Mouse (Mus musculus): ENCODE results near the gene Nt5c3b. TPM values are rescaled to one million over a fixed set of nuclear protein-coding genes. Genes with fewer than 3 reads are reported as not detected.

Nt5c3b gene
- polyA plus RNA-seq, 1 experiment from 2014 or later = 100 TPM

- H3K4me1 ChIP-seq (ENCODE audit: control insufficient read depth, insufficient read depth, low read length) = peaks cover 10% of the 10 kb centered on the region
- no peaks in the 10 kb centered on the region for H3K36me3 ChIP-seq (ENCODE audit: control insufficient read depth, insufficient read depth, low read length)
- peak within 1 kb of the TSS; percentile 68 for H3K9ac ChIP-seq (replicated peaks; ENCODE audit: low read length)
- H3K4me2 ChIP-seq (ENCODE audit: low read length) = peak within 1 kb of the TSS; percentile 62
- peak within 1 kb of the TSS; percentile 60 for H3K4me3 ChIP-seq (replicated peaks; ENCODE audit: low read depth, low read length)
- peaks cover 19% of the 10 kb centered on the region for H3K27me3 ChIP-seq (ENCODE audit: control insufficient read depth, insufficient read depth, low read length)
- no peaks in the 10 kb centered on the region for H3K9me3 ChIP-seq (ENCODE audit: control insufficient read depth, low read length)
- peak within 1 kb of the TSS; percentile 67 for H3K27ac ChIP-seq (replicated peaks; ENCODE audit: low read depth, low read length)
- WGBS = under 1% methylated on average over 31 of the region's 31 CpGs
- ATAC-seq (ENCODE audit: low FRiP score, low TSS enrichment) (peak; percentile 33), DNase-seq (peak; percentile 51)
These were observed 26.4 kb downstream of the Nt5c3b start, which contains the start of gene Fkbp10 for GRCm38 (mm10) chr11:100414914-100415822. Gene Fkbp10 (plus strand): TSS chr11:100415697.

- DNase-seq (peak; percentile 88), ATAC-seq (ENCODE audit: low FRiP score, low TSS enrichment) (peak; percentile 82)
- Histone ChIP-seq H3K36me3 (ENCODE audit: control insufficient read depth, insufficient read depth, low read length) (0 out of 2 replicates have a peak, but pooled peaks cover 3% of the 10 kb centered on the region), H3K27ac (replicated peaks; ENCODE audit: low read depth, low read length) (peak within 1 kb of the TSS; percentile 67), H3K4me1 (ENCODE audit: control insufficient read depth, insufficient read depth, low read length) (peaks cover 10% of the 10 kb centered on the region), H3K9ac (replicated peaks; ENCODE audit: low read length) (peak within 1 kb of the TSS; percentile 68), H3K4me2 (ENCODE audit: low read length) (peak within 1 kb of the TSS; percentile 62), H3K9me3 (ENCODE audit: control insufficient read depth, low read length) (no peaks in the 10 kb centered on the region), H3K27me3 (ENCODE audit: control insufficient read depth, insufficient read depth, low read length) (peaks cover 19% of the 10 kb centered on the region), H3K4me3 (replicated peaks; ENCODE audit: low read depth, low read length) (peak within 1 kb of the TSS; percentile 60)
- WGBS = 2% methylated on average over 93 of the region's 93 CpGs
These were observed 27.3 kb downstream of the Nt5c3b start, which contains the start of gene P3h4 for GRCm38 (mm10) chr11:100414021-100414913. Gene P3h4 (minus strand): TSS chr11:100414836.

- ATAC-seq (ENCODE audit: low FRiP score, low TSS enrichment) (0 out of 2 replicates have a peak, but pooled peaks have one; percentile 11), DNase-seq (no peak)
- H3K4me2 ChIP-seq (ENCODE audit: low read length) = peak overlapping the region; percentile 62
- peaks cover 10% of the 10 kb centered on the region for H3K4me1 ChIP-seq (ENCODE audit: control insufficient read depth, insufficient read depth, low read length)
- H3K36me3 ChIP-seq (ENCODE audit: control insufficient read depth, insufficient read depth, low read length) = 0 out of 2 replicates have a peak, but pooled peaks cover 5% of the 10 kb centered on the region
- peak overlapping the region; percentile 60 for H3K4me3 ChIP-seq (replicated peaks; ENCODE audit: low read depth, low read length)
- H3K27me3 ChIP-seq (ENCODE audit: control insufficient read depth, insufficient read depth, low read length) = peaks cover 19% of the 10 kb centered on the region
- no peak overlapping the region for H3K27ac ChIP-seq (replicated peaks; ENCODE audit: low read depth, low read length)
- 79% methylated on average over 11 of the region's 11 CpGs for WGBS
- H3K9me3 ChIP-seq (ENCODE audit: control insufficient read depth, low read length) = no peaks in the 10 kb centered on the region
- H3K9ac ChIP-seq (replicated peaks; ENCODE audit: low read length) = peak overlapping the region; percentile 68; the same call in 1 of the 2 replicates
These were observed 28.1 kb downstream of the Nt5c3b start for GRCm38 (mm10) chr11:100413541-100413940.

DNA sequence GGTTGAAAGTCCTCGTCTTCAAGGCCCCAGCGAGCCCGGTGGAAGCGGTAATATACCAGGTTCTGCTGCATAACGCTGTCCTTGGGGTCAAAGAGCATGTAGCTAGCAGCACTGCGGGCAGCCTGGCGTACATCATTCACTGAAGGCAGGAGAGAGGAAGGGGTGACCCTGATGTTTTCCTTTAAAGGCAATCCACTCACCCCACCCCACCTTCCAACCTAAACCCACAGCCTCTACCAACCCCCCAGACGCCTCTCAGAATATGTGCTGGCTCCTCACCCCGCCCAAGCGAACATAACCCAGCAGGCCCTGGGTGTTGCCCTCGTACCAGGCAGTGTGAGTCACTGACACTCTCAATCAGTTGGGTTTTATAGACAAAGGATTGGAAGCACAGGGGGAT is 29.9 kb downstream of the Nt5c3b start:
- 0 out of 2 replicates have a peak, but pooled peaks cover 8% of the 10 kb centered on the region for H3K36me3 ChIP-seq (ENCODE audit: control insufficient read depth, insufficient read depth, low read length)
- H3K9me3 ChIP-seq (ENCODE audit: control insufficient read depth, low read length) = no peaks in the 10 kb centered on the region
- peaks cover 10% of the 10 kb centered on the region for H3K4me1 ChIP-seq (ENCODE audit: control insufficient read depth, insufficient read depth, low read length)
- H3K9ac ChIP-seq (replicated peaks; ENCODE audit: low read length) = no peak overlapping the region
- no peak overlapping the region for H3K4me3 ChIP-seq (replicated peaks; ENCODE audit: low read depth, low read length)
- DNase-seq (no peak), ATAC-seq (ENCODE audit: low FRiP score, low TSS enrichment) (no peak)
- WGBS = 86% methylated on average over 11 of the region's 11 CpGs
- peaks cover 19% of the 10 kb centered on the region for H3K27me3 ChIP-seq (ENCODE audit: control insufficient read depth, insufficient read depth, low read length)
- H3K4me2 ChIP-seq (ENCODE audit: low read length) = no peak overlapping the region
- H3K27ac ChIP-seq (replicated peaks; ENCODE audit: low read depth, low read length) = no peak overlapping the region

DNA sequence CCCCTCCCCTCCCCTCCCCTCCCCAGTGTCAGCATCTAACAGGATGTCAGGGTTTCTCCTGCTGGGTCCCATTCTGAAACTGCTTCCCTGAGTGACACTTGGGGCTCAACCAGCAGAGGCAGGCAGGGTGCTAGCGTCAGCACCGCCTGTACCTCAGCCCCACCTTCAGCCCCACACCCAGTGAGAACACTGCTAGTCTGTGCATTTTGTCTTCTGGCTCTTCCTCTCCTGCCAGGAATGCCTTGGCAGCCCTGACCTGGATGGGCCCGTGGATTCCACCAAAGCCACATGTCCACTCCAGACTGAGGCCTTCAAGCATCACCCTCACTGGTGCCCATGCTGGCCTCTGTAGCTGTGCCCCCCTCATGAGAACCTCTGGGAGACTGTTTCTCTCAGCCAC is 31.9 kb downstream of the Nt5c3b start:
- Histone ChIP-seq H3K4me2 (ENCODE audit: low read length) (no peak overlapping the region), H3K9me3 (ENCODE audit: control insufficient read depth, low read length) (no peaks in the 10 kb centered on the region), H3K27ac (replicated peaks; ENCODE audit: low read depth, low read length) (no peak overlapping the region), H3K36me3 (ENCODE audit: control insufficient read depth, insufficient read depth, low read length) (0 out of 2 replicates have a peak, but pooled peaks cover 8% of the 10 kb centered on the region), H3K9ac (replicated peaks; ENCODE audit: low read length) (no peak overlapping the region), H3K27me3 (ENCODE audit: control insufficient read depth, insufficient read depth, low read length) (peaks cover 3% of the 10 kb centered on the region; the same call in 1 of the 2 replicates), H3K4me1 (ENCODE audit: control insufficient read depth, insufficient read depth, low read length) (peaks cover 10% of the 10 kb centered on the region), H3K4me3 (replicated peaks; ENCODE audit: low read depth, low read length) (no peak overlapping the region)
- ATAC-seq (ENCODE audit: low FRiP score, low TSS enrichment) = no peak
- DNase-seq = no peak
- 75% methylated on average over 3 of the region's 3 CpGs for WGBS

- no peak for ATAC-seq (ENCODE audit: low FRiP score, low TSS enrichment)
- H3K9ac ChIP-seq (replicated peaks; ENCODE audit: low read length) = no peak overlapping the region
These were observed 32.7 kb downstream of the Nt5c3b start for GRCm38 (mm10) chr11:100408835-100409462.

DNA sequence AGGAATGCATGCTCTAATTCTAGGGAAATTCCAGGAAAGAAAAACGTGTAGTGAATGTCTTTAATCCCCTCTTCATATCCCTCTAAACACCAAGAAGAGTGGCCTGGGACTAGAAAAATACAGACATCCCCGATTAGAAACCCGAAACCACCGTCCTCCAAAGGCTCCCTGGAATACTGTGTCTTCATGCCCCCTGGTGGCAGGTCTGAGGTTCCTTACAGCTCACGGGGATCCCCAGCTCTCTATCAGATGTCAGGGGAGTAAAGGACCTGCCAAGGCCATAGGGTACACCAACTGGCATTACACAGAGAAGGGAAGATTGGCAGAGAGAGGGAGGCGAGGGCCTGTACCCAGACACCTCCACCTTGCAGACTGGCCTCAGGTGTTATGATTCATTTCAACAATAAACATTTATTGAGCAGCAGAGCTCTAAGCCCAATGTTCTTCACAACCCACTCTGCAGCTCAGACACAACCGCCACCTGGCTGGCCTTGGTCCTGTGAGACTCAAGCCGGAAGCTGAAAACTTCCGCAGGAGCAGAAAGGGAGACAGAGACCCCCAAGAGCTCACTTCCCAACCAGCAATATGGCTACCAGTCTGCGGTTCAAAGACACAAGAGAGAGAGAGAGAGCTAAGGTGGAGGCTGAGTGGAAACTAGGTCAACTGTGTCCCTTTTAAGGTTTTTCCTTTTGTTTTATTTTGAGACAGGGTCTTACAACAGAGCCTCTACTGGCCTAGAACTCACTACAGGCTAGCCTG is 33.4 kb downstream of the Nt5c3b start:
- Histone ChIP-seq H3K36me3 (ENCODE audit: control insufficient read depth, insufficient read depth, low read length) (0 out of 2 replicates have a peak, but pooled peaks cover 8% of the 10 kb centered on the region), H3K9ac (replicated peaks; ENCODE audit: low read length) (no peak overlapping the region), H3K27ac (replicated peaks; ENCODE audit: low read depth, low read length) (no peak overlapping the region), H3K4me1 (ENCODE audit: control insufficient read depth, insufficient read depth, low read length) (peaks cover 9% of the 10 kb centered on the region), H3K9me3 (ENCODE audit: control insufficient read depth, low read length) (no peaks in the 10 kb centered on the region), H3K4me3 (replicated peaks; ENCODE audit: low read depth, low read length) (no peak overlapping the region), H3K4me2 (ENCODE audit: low read length) (no peak overlapping the region), H3K27me3 (ENCODE audit: control insufficient read depth, insufficient read depth, low read length) (peaks cover under 1% of the 10 kb centered on the region; the same call in 1 of the 2 replicates)
- WGBS = 48% methylated on average over 10 of the region's 10 CpGs
- ATAC-seq (ENCODE audit: low FRiP score, low TSS enrichment) (no peak), DNase-seq (peak; percentile 77)

More at GRCm38 (mm10) chr11:100408835-100409462, 32.7 kb downstream of the Nt5c3b start:
- H3K9me3 ChIP-seq (ENCODE audit: control insufficient read depth, low read length) = no peaks in the 10 kb centered on the region
- no peak overlapping the region for H3K27ac ChIP-seq (replicated peaks; ENCODE audit: low read depth, low read length)
- peaks cover 9% of the 10 kb centered on the region for H3K4me1 ChIP-seq (ENCODE audit: control insufficient read depth, insufficient read depth, low read length)
- H3K27me3 ChIP-seq (ENCODE audit: control insufficient read depth, insufficient read depth, low read length) = peaks cover 3% of the 10 kb centered on the region; the same call in 1 of the 2 replicates
- 0 out of 2 replicates have a peak, but pooled peaks cover 8% of the 10 kb centered on the region for H3K36me3 ChIP-seq (ENCODE audit: control insufficient read depth, insufficient read depth, low read length)
- WGBS = 94% methylated on average over 12 of the region's 12 CpGs
- no peak for DNase-seq
- no peak overlapping the region for H3K4me2 ChIP-seq (ENCODE audit: low read length)
- H3K4me3 ChIP-seq (replicated peaks; ENCODE audit: low read depth, low read length) = no peak overlapping the region
